Mouse (Mus musculus) megakaryocyte-erythroid progenitor cell, adult 5-6 weeks (primary cell): Measurements from ENCODE around the gene Gfap. TPM values are rescaled to one million over a fixed set of nuclear protein-coding genes. Genes with fewer than 3 reads are reported as not detected.

Source experiments
- ATAC-seq: replicated peaks from 2 replicates; pipeline ENCODE4 v1.8.0; 2016; ENCODE audit warnings: mild to moderate bottlenecking, inconsistent platforms; ENCODE audit not compliant: severe bottlenecking, poor library complexity, low FRiP score, low TSS enrichment
- total RNA-seq, 2 experiments: library from RNA; stranded (forward) in 1 of 2; stranded (reverse) in 1 of 2; fragments of 200-1000, 215-1000 nt in 1 of 2; fragments of >200 nt in 1 of 2; fragmentation: Nextera tagmentation in 1 of 2; gene quantifications; 2 replicates each; pipeline ENCODE4 v1.2.3; 2014 to 2017

Gene Gfap
- total RNA-seq, 2 experiments from 2014 or later = 1.1 to 1.5 TPM

GRCm38 (mm10) chr11:102901199-102901598, 487 bp upstream of the Gfap start:
- peak; percentile 24; the same call in 1 of the 2 replicates for ATAC-seq

- no peak for ATAC-seq
Observed at GRCm38 (mm10) chr11:102898408-102898807, 2.3 kb downstream of the Gfap start.

DNA sequence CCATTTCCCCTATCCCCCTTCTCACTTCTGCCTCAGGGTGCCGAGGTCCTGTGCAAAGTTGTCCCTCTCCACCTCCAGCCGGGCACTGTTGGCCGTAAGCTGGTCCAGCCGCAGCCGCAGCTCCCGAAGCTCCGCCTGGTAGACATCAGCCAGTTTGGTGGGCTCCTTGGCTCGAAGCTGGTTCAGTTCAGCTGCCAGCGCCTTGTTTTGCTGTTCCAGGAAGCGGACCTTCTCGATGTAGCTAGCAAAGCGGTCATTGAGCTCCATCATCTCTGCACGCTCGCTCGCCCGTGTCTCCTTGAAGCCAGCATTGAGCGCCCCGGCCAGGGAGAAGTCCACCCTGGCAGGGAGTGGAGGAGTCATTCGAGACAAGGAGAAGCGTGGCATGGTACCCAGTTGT, 4.1 kb downstream of the Gfap start:
- no peak for ATAC-seq

DNA sequence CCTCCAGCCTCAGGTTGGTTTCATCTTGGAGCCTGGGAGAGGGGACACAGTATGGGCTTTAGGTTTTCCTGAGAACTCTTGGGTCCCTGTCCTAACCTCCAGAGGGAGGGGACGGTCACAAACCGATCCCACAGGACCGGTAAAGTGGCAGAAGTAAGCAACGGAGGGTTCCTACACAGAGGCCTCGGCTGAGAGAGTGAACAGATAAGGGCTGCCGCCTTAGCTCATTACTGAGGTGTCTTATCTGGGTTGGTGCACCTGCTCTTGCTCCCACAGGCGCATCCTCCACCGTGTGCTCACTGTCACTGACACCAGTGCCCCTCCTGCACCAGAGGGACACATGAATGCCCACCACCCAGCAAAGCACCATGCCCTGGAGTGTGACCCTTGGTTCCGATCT, 4.9 kb downstream of the Gfap start:
- ATAC-seq = peak; percentile 90

GRCm38 (mm10) chr11:102894716-102895115, 6.0 kb downstream of the Gfap start:
- no peak for ATAC-seq

DNA sequence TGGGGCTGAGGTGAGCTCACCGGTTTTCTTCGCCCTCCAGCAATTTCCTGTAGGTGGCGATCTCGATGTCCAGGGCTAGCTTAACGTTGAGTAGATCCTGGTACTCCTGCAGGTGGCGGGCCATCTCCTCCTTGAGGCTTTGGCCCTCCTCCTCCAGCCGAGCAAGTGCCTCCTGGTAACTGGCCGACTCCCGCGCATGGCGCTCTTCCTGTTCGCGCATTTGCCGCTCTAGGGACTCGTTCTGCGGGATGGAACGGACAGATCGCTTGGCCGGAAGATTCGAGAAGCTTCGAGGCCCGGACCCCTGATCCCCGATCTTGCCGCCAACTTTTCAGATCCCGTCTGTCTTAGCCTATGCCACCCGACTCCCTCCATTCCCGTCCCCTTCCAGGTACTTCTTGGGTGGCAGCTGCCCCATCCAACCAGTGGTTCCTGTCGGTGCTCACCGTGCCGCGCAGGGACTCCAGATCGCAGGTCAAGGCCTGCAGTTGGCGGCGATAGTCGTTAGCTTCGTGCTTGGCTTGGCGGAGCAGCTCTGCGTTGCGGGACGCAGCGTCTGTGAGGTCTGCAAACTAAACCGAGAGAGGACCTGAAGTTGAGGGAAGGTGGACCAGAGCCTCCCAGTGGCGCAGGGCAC, 7.6 kb downstream of the Gfap start:
- ATAC-seq = peak; percentile 83

GRCm38 (mm10) chr11:102890096-102890495, 10.6 kb downstream of the Gfap start:
- ATAC-seq = no peak

GRCm38 (mm10) chr11:102888135-102888534, 12.6 kb downstream of the Gfap start:
- ATAC-seq = no peak

DNA sequence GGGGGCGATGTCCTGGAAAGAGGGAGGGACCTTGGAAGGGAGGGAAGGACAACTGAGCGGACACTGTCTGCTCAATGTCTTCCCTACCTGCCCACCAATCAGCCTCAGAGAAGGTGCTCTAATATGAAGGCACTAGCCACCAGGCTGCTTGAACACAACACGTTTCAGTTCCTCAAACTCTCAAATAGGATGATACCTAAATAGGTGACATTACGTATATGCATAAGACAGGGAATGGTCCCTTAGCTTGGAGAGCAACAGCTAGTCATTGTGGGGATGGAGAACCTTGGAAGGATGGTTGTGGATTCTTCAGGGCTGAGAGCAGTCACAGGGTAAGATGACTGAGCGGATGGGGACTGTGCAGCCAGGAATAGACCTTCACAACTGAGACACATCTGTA, 13.3 kb downstream of the Gfap start:
- ATAC-seq = no peak

- ATAC-seq = no peak
Observed at GRCm38 (mm10) chr11:102884616-102885219, 16.0 kb downstream of the Gfap start, which contains the start of gene Fam187a. Gene Fam187a, plus strand, starts transcription at chr11:102885169.

DNA sequence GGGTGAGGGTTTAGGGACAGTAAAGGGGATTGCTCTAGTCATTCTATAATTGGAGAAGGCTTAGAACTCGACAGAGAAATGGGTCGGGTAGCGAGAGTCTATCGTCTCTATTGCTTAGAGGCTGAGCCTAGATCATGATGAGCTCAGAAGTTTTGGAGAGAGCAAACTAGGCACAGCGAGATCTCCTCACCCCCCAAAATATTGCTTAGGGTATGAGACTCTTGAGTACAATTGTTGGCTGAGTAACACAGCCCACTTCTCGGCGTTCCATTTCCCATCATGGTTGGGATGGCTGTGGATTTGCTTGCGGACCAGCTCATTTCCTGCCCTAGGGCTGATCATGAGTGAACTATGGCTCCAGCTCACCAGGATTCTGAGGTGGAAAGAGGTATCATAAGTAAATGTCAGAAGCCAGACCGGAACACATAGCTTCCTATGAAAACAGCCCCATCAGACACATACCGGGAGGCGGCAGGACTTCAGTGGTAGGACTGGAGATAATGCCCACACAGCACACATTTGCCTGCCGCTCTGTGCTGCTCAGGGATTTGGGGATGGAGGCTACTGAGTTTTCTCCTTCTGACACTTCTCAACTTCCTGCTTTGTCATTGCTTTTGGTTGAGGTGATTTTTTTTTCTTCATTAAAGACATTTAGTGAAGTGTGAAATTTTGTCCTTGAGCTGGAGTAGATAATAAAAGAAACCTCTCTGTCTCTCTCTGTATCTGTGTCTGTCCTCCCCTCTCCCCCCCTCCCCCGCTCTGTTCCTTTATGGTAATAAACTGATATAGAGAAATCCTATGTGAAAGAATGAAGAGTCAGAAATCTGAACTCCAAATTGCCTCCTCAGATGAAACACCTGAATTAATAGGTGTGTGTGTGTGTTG, 19.2 kb downstream of the Gfap start:
- peak; percentile 29; the same call in 1 of the 2 replicates for ATAC-seq

DNA sequence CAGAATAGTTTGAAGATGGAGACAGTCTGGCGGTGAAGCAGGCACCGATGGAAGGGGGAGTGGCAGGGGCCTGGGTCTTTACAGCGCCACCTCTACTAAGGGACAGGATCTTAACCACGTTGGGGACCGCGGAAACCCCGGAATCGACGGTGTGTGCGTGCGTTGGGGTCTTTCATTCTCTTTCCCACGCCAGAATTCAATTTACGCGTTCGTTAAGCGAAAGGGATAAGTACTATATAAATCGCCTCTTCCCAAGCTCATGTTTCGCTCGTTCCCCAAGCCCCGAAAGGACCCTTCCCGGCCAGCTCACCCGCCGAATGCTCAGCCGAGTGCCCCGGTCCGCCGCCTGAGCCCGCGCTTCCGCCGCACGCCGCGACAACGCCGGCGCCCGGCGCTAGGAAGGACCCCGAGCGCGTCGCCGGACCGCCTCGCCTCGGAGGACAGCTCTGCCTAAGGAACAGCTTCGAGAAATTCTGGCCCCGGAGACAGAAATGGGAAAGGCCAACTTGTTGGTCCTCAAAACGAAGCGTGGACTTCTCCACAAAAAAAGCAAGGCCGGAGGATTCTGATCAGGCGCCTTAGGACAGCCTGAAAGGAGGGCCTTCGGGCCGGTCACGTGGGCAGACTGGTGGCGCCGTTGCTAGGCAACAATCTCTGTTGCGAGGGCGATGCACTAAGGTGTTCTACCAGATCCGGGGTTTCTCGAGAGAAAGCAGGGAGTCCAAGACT, 20.0 kb downstream of the Gfap start, which contains the start of the genes Eftud2 and Ccdc103:
Eftud2 (minus strand) TSS at position 401 of the 729 bp plus-strand sequence.
Ccdc103 (plus strand) TSS at position 620 of the 729 bp plus-strand sequence.
- peak; percentile 78 for ATAC-seq

GRCm38 (mm10) chr11:102879558-102879957, 21.2 kb downstream of the Gfap start:
- ATAC-seq = no peak

DNA sequence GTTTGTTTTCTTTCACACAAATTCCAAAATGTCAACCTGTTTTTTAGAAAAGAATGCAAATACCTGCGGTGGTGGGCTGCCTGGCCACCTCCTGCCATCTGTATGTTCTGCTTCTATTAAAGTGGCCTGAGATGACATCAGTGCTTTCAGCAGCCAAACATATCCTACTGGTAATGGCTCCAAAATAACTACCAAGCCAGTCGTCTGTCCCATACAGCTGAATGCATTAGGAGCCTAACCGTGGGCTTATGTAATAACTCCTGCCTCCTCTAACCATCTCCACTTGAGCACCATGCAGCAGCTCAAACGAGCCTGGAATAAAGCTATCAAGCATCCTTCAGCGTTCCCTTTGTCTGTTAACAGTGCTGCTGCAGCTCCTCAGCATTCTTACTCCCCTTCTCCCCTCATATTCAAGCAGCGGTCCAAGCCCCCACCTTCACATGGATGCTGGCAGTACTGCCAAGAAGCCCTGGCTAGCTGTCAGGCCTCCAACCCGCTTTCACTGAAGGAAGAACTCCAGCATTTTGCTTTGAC, 25.8 kb downstream of the Gfap start:
- no peak for ATAC-seq

- ATAC-seq = peak; percentile 64; the same call in 1 of the 2 replicates
Observed at GRCm38 (mm10) chr11:102864272-102864671, 36.4 kb downstream of the Gfap start.

GRCm38 (mm10) chr11:102859933-102860332, 40.8 kb downstream of the Gfap start:
- ATAC-seq = no peak

- no peak for ATAC-seq
Observed at GRCm38 (mm10) chr11:102858951-102859350, 41.8 kb downstream of the Gfap start.

DNA sequence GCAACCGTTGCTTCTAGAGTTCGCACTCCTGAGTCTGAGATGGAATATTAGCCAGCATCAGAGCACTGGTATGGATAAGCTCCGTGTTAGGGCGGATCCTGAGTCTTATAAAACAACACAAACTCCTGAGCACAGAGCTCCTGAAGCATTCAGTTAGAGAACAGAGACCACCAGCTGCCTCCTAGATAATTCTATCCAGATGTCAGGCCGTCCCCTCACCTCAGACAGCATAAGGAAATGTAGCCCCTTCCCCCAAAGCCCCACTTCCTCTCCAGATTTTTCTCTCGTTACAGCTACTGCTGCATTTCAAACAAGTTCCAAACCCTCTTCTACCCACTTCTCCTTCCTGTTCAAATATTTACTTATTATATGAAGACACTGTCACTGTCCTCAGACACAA, 44.8 kb downstream of the Gfap start:
- ATAC-seq = no peak

DNA sequence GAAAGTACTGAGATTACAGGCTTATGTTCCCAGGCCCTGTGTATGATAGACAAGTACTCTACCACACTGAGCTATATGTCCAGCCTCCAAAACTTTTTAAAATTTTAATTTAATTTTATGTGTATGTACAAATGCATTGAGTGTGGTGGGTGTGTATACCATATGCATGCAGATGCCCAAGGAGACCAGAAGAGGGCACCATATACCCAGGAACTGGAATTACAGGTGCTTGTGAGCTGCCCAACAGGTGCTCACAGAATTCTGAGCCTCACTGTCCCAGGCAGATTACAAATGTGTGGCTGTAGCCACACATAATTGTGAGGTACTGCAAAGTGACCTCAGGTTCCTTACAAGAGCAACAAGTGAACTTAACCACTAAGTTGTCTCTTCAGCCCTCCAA, 47.0 kb downstream of the Gfap start:
- ATAC-seq = peak; percentile 47; the same call in 1 of the 2 replicates
